Mouse (Mus musculus) ES-Bruce4 (cell line): ENCODE results near the gene Phlpp1.

Source experiments
- CTCF ChIP-seq: IDR thresholded peaks from one replicate; pipeline ENCODE4 v1.8.1; 2011; ENCODE audit warnings: low read depth, low read length
- POLR2A ChIP-seq: IDR thresholded peaks from one replicate; pipeline ENCODE4 v1.8.1; 2011; ENCODE audit warnings: low read length; ENCODE audit not compliant: insufficient read depth

GRCm38 (mm10) chr1:106144534-106144933 is 27.0 kb upstream of the Phlpp1 start:
- no peak for TF ChIP-seq CTCF
- no peak for TF ChIP-seq POLR2A
